Mouse (Mus musculus) yolk sac, embryonic 10.5 days (tissue): ENCODE data around the gene Mboat2.

Experiments used
- DNase-seq: peaks from one replicate; pipeline ENCODE4 v3.0.0-alpha.2; 2017; ENCODE audit warnings: low spot score

Mboat2 gene

GRCm38 (mm10) chr12:24902736-24903135, 72.1 kb downstream of the Mboat2 start:
- no peak for DNase-seq

- DNase-seq = no peak
These were observed 77.2 kb downstream of the Mboat2 start for GRCm38 (mm10) chr12:24907894-24908293.

GRCm38 (mm10) chr12:24909679-24910078, 79.0 kb downstream of the Mboat2 start:
- no peak for DNase-seq

- no peak for DNase-seq
These were observed 81.5 kb downstream of the Mboat2 start for GRCm38 (mm10) chr12:24912174-24912573.

- no peak for DNase-seq
These were observed 82.2 kb downstream of the Mboat2 start for GRCm38 (mm10) chr12:24912876-24913275.

- no peak for DNase-seq
These were observed 88.0 kb downstream of the Mboat2 start for GRCm38 (mm10) chr12:24918575-24919262.

- DNase-seq = no peak
These were observed 90.2 kb downstream of the Mboat2 start for GRCm38 (mm10) chr12:24920861-24921260.

GRCm38 (mm10) chr12:24924003-24924402, 93.3 kb downstream of the Mboat2 start:
- DNase-seq = no peak

- DNase-seq = no peak
These were observed 94.6 kb downstream of the Mboat2 start for GRCm38 (mm10) chr12:24925276-24925675.

GRCm38 (mm10) chr12:24925684-24926083, 95.0 kb downstream of the Mboat2 start:
- no peak for DNase-seq

GRCm38 (mm10) chr12:24928051-24928748, 97.5 kb downstream of the Mboat2 start:
- no peak for DNase-seq

- DNase-seq = no peak
These were observed 98.4 kb downstream of the Mboat2 start for GRCm38 (mm10) chr12:24929043-24929442.

GRCm38 (mm10) chr12:24930760-24931159, 100.1 kb downstream of the Mboat2 start:
- no peak for DNase-seq

- DNase-seq = no peak
These were observed 101.4 kb downstream of the Mboat2 start for GRCm38 (mm10) chr12:24932120-24932519.

GRCm38 (mm10) chr12:24933206-24933775, 102.6 kb downstream of the Mboat2 start:
- DNase-seq = no peak

- DNase-seq = no peak
These were observed 103.3 kb downstream of the Mboat2 start for GRCm38 (mm10) chr12:24933996-24934395.

GRCm38 (mm10) chr12:24936281-24936680, 105.6 kb downstream of the Mboat2 start:
- no peak for DNase-seq

- DNase-seq = no peak
These were observed 108.7 kb downstream of the Mboat2 start for GRCm38 (mm10) chr12:24939372-24939771.

GRCm38 (mm10) chr12:24942619-24943287, 112.1 kb downstream of the Mboat2 start:
- no peak for DNase-seq

GRCm38 (mm10) chr12:24943427-24943826, 112.7 kb downstream of the Mboat2 start:
- no peak for DNase-seq

GRCm38 (mm10) chr12:24944597-24944996, 113.9 kb downstream of the Mboat2 start:
- DNase-seq = no peak

- no peak for DNase-seq
These were observed 116.4 kb downstream of the Mboat2 start for GRCm38 (mm10) chr12:24947065-24947464.

- peak; percentile 20 for DNase-seq
These were observed 117.7 kb downstream of the Mboat2 start for GRCm38 (mm10) chr12:24948344-24948743.
